Mouse (Mus musculus) neural tube, embryonic 15.5 days (tissue): Measurements from ENCODE around the gene Trmt112. TPM values are rescaled to one million over a fixed set of nuclear protein-coding genes. Genes with fewer than 3 reads are reported as not detected.

Source experiments
- ATAC-seq: fragments of 200-750 bp; cut with Nextera tagmentation; 2 replicates; pipeline ENCODE4 v1.8.0; 2017; ENCODE audit warnings: mild to moderate bottlenecking, moderate TSS enrichment, moderate library complexity; ENCODE audit not compliant: low FRiP score
- H3K27ac ChIP-seq: fragments of 300-500 bp; sonication (generic); replicated peaks from 2 replicates; pipeline ENCODE4 v1.5.1; 2015; ENCODE audit warnings: mild to moderate bottlenecking, inconsistent platforms
- H3K27me3 ChIP-seq: fragments of 300-500 bp; sonication (generic); replicated peaks from 2 replicates; pipeline ENCODE4 v1.6.1; 2015; ENCODE audit warnings: inconsistent platforms
- H3K36me3 ChIP-seq: fragments of 300-500 bp; sonication (generic); 2 replicates; pipeline ENCODE4 v1.6.1; 2015; ENCODE audit warnings: inconsistent platforms
- H3K4me1 ChIP-seq: fragments of 300-500 bp; sonication (generic); 2 replicates; pipeline ENCODE4 v1.6.1; 2015; ENCODE audit warnings: inconsistent platforms
- H3K4me2 ChIP-seq: fragments of 300-500 bp; sonication (generic); 2 replicates; pipeline ENCODE4 v1.6.1; 2015; ENCODE audit warnings: inconsistent platforms, mild to moderate bottlenecking, moderate library complexity
- H3K4me3 ChIP-seq: fragments of 300-500 bp; sonication (generic); replicated peaks from 2 replicates; pipeline ENCODE4 v1.5.1; 2015; ENCODE audit warnings: mild to moderate bottlenecking, inconsistent platforms
- H3K9ac ChIP-seq: fragments of 300-500 bp; sonication (generic); replicated peaks from 2 replicates; pipeline ENCODE4 v1.6.1; 2015; ENCODE audit warnings: mild to moderate bottlenecking, inconsistent platforms
- H3K9me3 ChIP-seq: fragments of 300-500 bp; sonication (generic); replicated peaks from 2 replicates; pipeline ENCODE4 v1.6.1; 2016; ENCODE audit warnings: inconsistent platforms
- WGBS: fragments of 180-500 bp; shearing (Covaris S2); methylation state at CpG from one replicate; pipeline ENCODE4 v1.1.7; 2015; ENCODE audit warnings: mixed read lengths; 5-methylcytosine and 5-hydroxymethylcytosine counted together
- microRNA-seq: library from miRNA; unstranded; fragments of <30 nt; microRNA quantifications from one replicate; pipeline ENCODE4, GENCODE M21; 2017
- polyA plus RNA-seq: library from polyadenylated mRNA; unstranded; fragments of >200 nt; fragmentation: Nextera tagmentation; extraction: Ambion mirVana; gene quantifications from 2 replicates; pipeline ENCODE4 v1.2.1, GENCODE M21; 2015

The Trmt112 gene
- polyA plus RNA-seq, 1 experiment from 2014 or later, result 103 TPM

GRCm38 (mm10) chr19:6954046-6954445, 44.5 kb downstream of the Trmt112 start:
- WGBS, result 58% methylated on average over 9 of the region's 9 CpGs
- no peaks in the 10 kb centered on the region for H3K27me3 ChIP-seq
- H3K4me3 ChIP-seq, result no peak overlapping the region
- peaks cover 13% of the 10 kb centered on the region; the same call in 1 of the 2 replicates for H3K36me3 ChIP-seq
- no peaks in the 10 kb centered on the region for H3K9me3 ChIP-seq
- no peak overlapping the region for H3K4me2 ChIP-seq
- no peak for ATAC-seq
- peaks cover 32% of the 10 kb centered on the region for H3K4me1 ChIP-seq
- no peak overlapping the region for H3K9ac ChIP-seq
- H3K27ac ChIP-seq, result no peak overlapping the region

- 91% methylated on average over 7 of the region's 7 CpGs for WGBS
- H3K36me3 ChIP-seq, result peaks cover 16% of the 10 kb centered on the region; the same call in 1 of the 2 replicates
- H3K9ac ChIP-seq, result no peak overlapping the region
Observed at GRCm38 (mm10) chr19:6955424-6955823, 45.9 kb downstream of the Trmt112 start.

GRCm38 (mm10) chr19:6956461-6956860, 47.0 kb downstream of the Trmt112 start:
- Histone ChIP-seq H3K4me3 (no peak overlapping the region), H3K4me1 (peaks cover 18% of the 10 kb centered on the region), H3K36me3 (peaks cover 16% of the 10 kb centered on the region; the same call in 1 of the 2 replicates), H3K9ac (no peak overlapping the region), H3K4me2 (no peak overlapping the region), H3K9me3 (no peaks in the 10 kb centered on the region), H3K27me3 (no peaks in the 10 kb centered on the region), H3K27ac (no peak overlapping the region)
- 86% methylated on average over 10 of the region's 10 CpGs for WGBS
- ATAC-seq, result no peak

More at GRCm38 (mm10) chr19:6955424-6955823, 45.9 kb downstream of the Trmt112 start:
- Histone ChIP-seq H3K4me2 (no peak overlapping the region), H3K4me3 (no peak overlapping the region), H3K27ac (no peak overlapping the region), H3K27me3 (no peaks in the 10 kb centered on the region), H3K9me3 (no peaks in the 10 kb centered on the region), H3K4me1 (peaks cover 18% of the 10 kb centered on the region)
- no peak for ATAC-seq

Small RNA genes within 50 kb of the gene (microRNA-seq; reads per million reads assigned to microRNA genes)
- not detected for gene Mir6990

Other genes starting within 250 kb of the Trmt112 start
- gene Rps6ka4, start 69.1 kb upstream of the Trmt112 start, polyA plus RNA-seq, result 15.7 and 16.2 TPM in 2 replicates
- 0.92 and 1.8 TPM in 2 replicates for gene Ccdc88b, start 51.5 kb upstream of the Trmt112 start, polyA plus RNA-seq
- gene Prdx5, start 408 bp downstream of the Trmt112 start, polyA plus RNA-seq, result 392 and 417 TPM in 2 replicates
- gene Esrra, start 12.1 kb downstream of the Trmt112 start, polyA plus RNA-seq, result 16.9 and 17.1 TPM in 2 replicates
- gene Catsperz, start 15.7 kb downstream of the Trmt112 start, polyA plus RNA-seq, result 6.8 TPM in 2 replicates
- gene Kcnk4, start 24.8 kb downstream of the Trmt112 start, polyA plus RNA-seq, result 11.8 and 13.8 TPM in 2 replicates
- 90.8 and 90.9 TPM in 2 replicates for gene Bad, start 32.2 kb downstream of the Trmt112 start, polyA plus RNA-seq
- gene Gpr137, start 32.8 kb downstream of the Trmt112 start, polyA plus RNA-seq, result 59.8 and 72.3 TPM in 2 replicates
- gene Ppp1r14b, start 65.3 kb downstream of the Trmt112 start, polyA plus RNA-seq, result 141 and 159 TPM in 2 replicates
- 14.1 and 23.4 TPM in 2 replicates for gene Plcb3, start 66.8 kb downstream of the Trmt112 start, polyA plus RNA-seq
- 174 and 190 TPM in 2 replicates for gene Fkbp2, start 70.8 kb downstream of the Trmt112 start, polyA plus RNA-seq
- gene Vegfb, start 78.0 kb downstream of the Trmt112 start, polyA plus RNA-seq, result 68.6 and 83.1 TPM in 2 replicates
- 24.8 and 28.1 TPM in 2 replicates for gene Dnajc4, start 82.9 kb downstream of the Trmt112 start, polyA plus RNA-seq
- gene Nudt22, start 86.4 kb downstream of the Trmt112 start, polyA plus RNA-seq, result 24.8 and 25.9 TPM in 2 replicates
- 16.5 and 22.1 TPM in 2 replicates for gene Trpt1, start 86.4 kb downstream of the Trmt112 start, polyA plus RNA-seq
- 4.6 and 19.6 TPM in 2 replicates for gene Fermt3, start 109.8 kb downstream of the Trmt112 start, polyA plus RNA-seq
- gene Stip1, start 130.3 kb downstream of the Trmt112 start, polyA plus RNA-seq, result 210 and 232 TPM in 2 replicates
- 7.2 and 7.7 TPM in 2 replicates for gene Macrod1, start 147.1 kb downstream of the Trmt112 start, polyA plus RNA-seq
- gene Flrt1, start 196.0 kb downstream of the Trmt112 start, polyA plus RNA-seq, result 10.5 and 10.9 TPM in 2 replicates